Mouse (Mus musculus) B cell, adult 62 days (primary cell): Measurements from ENCODE around the gene Tm4sf20. TPM values are rescaled to one million over a fixed set of nuclear protein-coding genes. Genes with fewer than 3 reads are reported as not detected.

Source experiments
- total RNA-seq: library from RNA; stranded (reverse); gene quantifications from 4 replicates; pipeline ENCODE4 v1.2.4, GENCODE M21; 2023

Gene Tm4sf20
- total RNA-seq, result not detected in 4 replicates

DNA sequence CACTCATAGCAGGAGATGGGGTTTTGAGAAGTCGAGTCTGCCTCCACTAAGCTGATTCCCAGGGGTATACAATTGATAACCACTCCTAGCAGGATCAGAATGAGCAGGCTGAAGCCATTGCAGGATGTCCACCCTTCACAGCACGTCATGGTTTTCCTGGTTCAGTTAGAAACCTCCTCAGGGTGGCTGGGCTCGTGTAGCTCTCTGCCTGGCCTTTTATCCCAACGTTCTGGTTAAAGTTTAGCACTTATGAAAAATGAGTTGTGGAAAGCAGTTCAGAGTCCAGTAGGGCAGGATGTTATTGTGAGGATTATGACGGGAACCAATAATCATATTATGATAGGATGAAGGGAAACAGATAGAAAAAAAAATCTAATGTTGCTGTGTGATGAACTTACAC, at the start of gene Tm4sf20:
Gene Tm4sf20, minus strand, starts transcription at position 193 of the 400 bp plus-strand sequence.

DNA sequence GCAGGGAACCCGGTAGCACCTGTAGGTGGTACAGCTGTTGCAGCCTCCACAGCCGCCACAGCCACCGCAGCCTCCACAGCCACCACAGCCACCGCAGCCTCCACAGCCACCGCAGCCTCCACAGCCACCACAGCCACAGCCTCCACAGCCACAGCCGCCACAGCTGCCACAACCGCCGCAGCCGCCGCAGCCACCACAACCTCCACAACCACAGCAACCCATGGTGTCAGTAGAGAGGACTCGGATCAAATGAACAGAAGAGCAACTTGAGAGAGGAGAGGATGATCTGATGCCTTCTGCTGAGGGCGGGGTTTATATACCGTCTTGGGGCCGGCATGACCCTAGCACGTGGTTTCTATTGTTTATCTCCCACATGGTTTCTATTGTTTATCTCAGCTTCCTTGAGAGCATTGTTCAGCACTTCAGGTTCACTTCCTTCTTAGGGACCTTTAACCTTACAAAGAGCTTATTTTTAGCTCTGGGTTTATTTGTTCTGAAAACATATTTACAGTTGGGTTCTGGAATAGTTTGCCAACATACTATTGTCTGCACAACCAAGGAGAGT, 2.8 kb upstream of the Tm4sf20 start, which contains the start of gene Gm47791:
Gene Gm47791, minus strand, starts transcription at position 222 of the 565 bp plus-strand sequence.

DNA sequence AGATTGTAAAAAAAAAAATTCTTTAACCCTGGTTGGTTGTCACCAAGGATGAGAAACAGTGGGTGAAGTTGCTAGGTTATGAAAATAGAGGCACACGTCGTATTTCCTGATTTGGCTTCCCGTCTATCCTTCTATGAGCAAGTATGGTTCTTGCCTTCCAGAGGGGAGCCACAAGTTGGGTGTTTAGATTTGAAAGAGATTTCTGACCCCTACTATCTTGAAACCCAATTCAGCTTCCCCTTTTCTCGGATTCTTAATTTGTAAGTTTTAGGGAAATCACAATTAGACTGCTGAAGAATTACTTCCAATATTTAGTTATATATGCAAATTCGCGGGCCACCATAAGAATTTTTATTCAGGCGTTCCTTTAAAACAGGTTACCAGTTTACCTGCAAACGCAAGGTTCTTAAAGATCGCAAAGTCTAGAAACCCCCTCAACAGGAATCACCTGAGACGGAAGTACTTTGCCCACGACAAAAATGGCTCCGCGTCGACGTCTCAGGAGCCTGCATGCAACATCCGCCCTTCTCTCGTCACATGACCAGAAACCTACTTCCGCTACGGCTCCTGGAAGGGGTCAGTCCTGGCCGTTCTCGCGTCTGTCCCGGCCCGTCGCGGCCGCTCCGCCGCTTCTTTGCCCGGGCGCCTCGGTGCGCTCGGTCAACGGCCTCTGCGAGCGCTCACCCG, 43.8 kb downstream of the Tm4sf20 start, which contains the start of gene Mff:
Gene Mff, plus strand, starts transcription at position 552 of the 687 bp plus-strand sequence.

Other genes with a start within 250 kb of the Tm4sf20 start
- gene Col4a4, start 181.6 kb downstream of the Tm4sf20 start, total RNA-seq, result not detected in 4 replicates
- not detected in 4 replicates for gene Col4a3, start 181.5 kb downstream of the Tm4sf20 start, total RNA-seq
- 90.9 to 135 TPM (median 108 TPM) in 4 replicates for gene Mff, start 43.6 kb downstream of the Tm4sf20 start, total RNA-seq
- gene Gm47791, start 2.8 kb upstream of the Tm4sf20 start, total RNA-seq, result not detected in 4 replicates
- gene Agfg1, start 71.0 kb upstream of the Tm4sf20 start, total RNA-seq, result 52.8 to 57.3 TPM (median 55.1 TPM) in 4 replicates
- gene A030005L19Rik, start 144.9 kb upstream of the Tm4sf20 start, total RNA-seq, result 0.72 to 1.8 TPM (median 1.4 TPM) in 4 replicates
- not detected in 4 replicates for gene A030014E15Rik, start 156.5 kb upstream of the Tm4sf20 start, total RNA-seq
- not detected in 4 replicates for gene Gm6217, start 162.9 kb upstream of the Tm4sf20 start, total RNA-seq
- gene A030003K21Rik, start 174.9 kb upstream of the Tm4sf20 start, total RNA-seq, result not detected in 4 replicates
- gene Gm7544, start 187.6 kb upstream of the Tm4sf20 start, total RNA-seq, result not detected in 4 replicates
- gene Gm47955, start 191.8 kb upstream of the Tm4sf20 start, total RNA-seq, result not detected in 4 replicates
- not detected in 4 replicates for gene Gm47959, start 232.1 kb upstream of the Tm4sf20 start, total RNA-seq